Comparison of ENCODE assay signal across 21 mouse cellular contexts in genomic region chr14:22922571-22922970, GRCm38 (mm10).
DNase-seq lines count a peak whose midpoint lies in the region; ATAC-seq and TF ChIP-seq lines count a peak whose summit lies in the region.
"Had no signal": no experiment of that assay in that cellular context is flagged by ENCODE, and none has a peak within 500 bp of the region (broad histone marks: within the 10 kb centered on the region; RNA-seq: fewer than 3 reads in every experiment).

No protein-coding gene starts in this region.

- no peak for TF ChIP-seq POLR2A in embryonic fibroblast, embryonic 13.5 days (IDR thresholded peaks at IDR 0.05; ENCODE audit: low read depth, low read length)

- no peak overlapping the region for H3K4me2 ChIP-seq in forebrain, embryonic 14.5 days (ENCODE audit: low read length)
- H3K4me2 ChIP-seq in forebrain, postnatal 0 days (ENCODE audit: low read depth): no peak overlapping the region
- H3K4me2 ChIP-seq in lung, embryonic 16.5 days (ENCODE audit: low read depth, low read length): no peak overlapping the region
- no peak overlapping the region for H3K4me2 ChIP-seq in stomach, embryonic 15.5 days
- H3K4me2 ChIP-seq: hindbrain, embryonic 14.5 days; neural tube, embryonic 12.5 days had no signal

- no peaks in the 10 kb centered on the region for H3K9me3 ChIP-seq in forebrain, embryonic 14.5 days (replicated peaks; ENCODE audit: control insufficient read depth, low read length)
- H3K9me3 ChIP-seq in forebrain, postnatal 0 days (ENCODE audit: low read length): no peaks in the 10 kb centered on the region
- no peaks in the 10 kb centered on the region for H3K9me3 ChIP-seq in lung, embryonic 16.5 days (ENCODE audit: control insufficient read depth, low read length)
- no peaks in the 10 kb centered on the region for H3K9me3 ChIP-seq in stomach, embryonic 15.5 days
- H3K9me3 ChIP-seq: heart, embryonic 10.5 days; neural tube, embryonic 12.5 days had no signal

- no peak overlapping the region for H3K27ac ChIP-seq in forebrain, embryonic 14.5 days (ENCODE audit: low read depth, low read length)
- no peak overlapping the region for H3K27ac ChIP-seq in forebrain, postnatal 0 days (ENCODE audit: low read depth, low read length)
- no peak overlapping the region for H3K27ac ChIP-seq in lung, embryonic 16.5 days (ENCODE audit: low read length)
- H3K27ac ChIP-seq in embryonic fibroblast, embryonic 13.5 days (ENCODE audit: insufficient read depth, low read length): no peak overlapping the region
- H3K27ac ChIP-seq in stomach, embryonic 15.5 days: peak overlapping the region; percentile 23; the same call in 1 of the 2 replicates
- H3K27ac ChIP-seq: heart, embryonic 10.5 days; hindbrain, embryonic 14.5 days; left cerebral cortex, adult 2 months; neural tube, embryonic 12.5 days had no signal

- no peak overlapping the region for H3K4me3 ChIP-seq in forebrain, embryonic 14.5 days (ENCODE audit: low read depth, low read length)
- H3K4me3 ChIP-seq in forebrain, postnatal 0 days (ENCODE audit: low read depth, low read length): no peak overlapping the region
- no peak overlapping the region for H3K4me3 ChIP-seq in lung, embryonic 16.5 days (ENCODE audit: low read length)
- no peak overlapping the region for H3K4me3 ChIP-seq in embryonic fibroblast, embryonic 13.5 days (ENCODE audit: insufficient read depth, low read length)
- H3K4me3 ChIP-seq in stomach, embryonic 15.5 days (replicated peaks): no peak overlapping the region
- H3K4me3 ChIP-seq: erythroblast, embryonic 14.5 days; heart, embryonic 10.5 days; left cerebral cortex, adult 2 months; neural tube, embryonic 12.5 days had no signal

- DNase-seq in forebrain, embryonic 14.5 days (ENCODE audit: low spot score): peak; percentile 52
- DNase-seq in forebrain, postnatal 0 days: no peak
- DNase-seq in lung, postnatal 14 days: no peak
- DNase-seq in ovary, postnatal 14 days (ENCODE audit: low spot score): no peak
- DNase-seq in left cerebral cortex, adult 11 months (ENCODE audit: low spot score): no peak
- DNase-seq: adrenal gland, postnatal 25 days; cerebellum, adult 18-20 months; gastrocnemius, postnatal 25 days; kidney, adult 11 months; kidney, postnatal 14 days; lung, adult 2 months; right cerebral cortex, postnatal 25 days; thymus, adult 2 months had no signal

- H3K4me1 ChIP-seq in forebrain, embryonic 14.5 days (ENCODE audit: control insufficient read depth, insufficient read depth, low read length): no peaks in the 10 kb centered on the region
- H3K4me1 ChIP-seq in forebrain, postnatal 0 days (ENCODE audit: insufficient read depth): 0 out of 2 replicates have a peak, but pooled peaks cover 5% of the 10 kb centered on the region
- no peaks in the 10 kb centered on the region; the same call in 1 of the 2 replicates for H3K4me1 ChIP-seq in lung, embryonic 16.5 days (replicated peaks; ENCODE audit: control insufficient read depth, insufficient read depth, low read length)
- peaks cover 9% of the 10 kb centered on the region; the same call in 1 of the 2 replicates for H3K4me1 ChIP-seq in embryonic fibroblast, embryonic 13.5 days (ENCODE audit: control insufficient read depth, insufficient read depth, low read length)
- H3K4me1 ChIP-seq in stomach, embryonic 15.5 days: 0 out of 2 replicates have a peak, but pooled peaks cover 4% of the 10 kb centered on the region
- H3K4me1 ChIP-seq: heart, embryonic 10.5 days; neural tube, embryonic 12.5 days had no signal

- no peak overlapping the region for H3K9ac ChIP-seq in forebrain, embryonic 14.5 days (ENCODE audit: low read length)
- H3K9ac ChIP-seq in forebrain, postnatal 0 days: no peak overlapping the region
- H3K9ac ChIP-seq in lung, embryonic 16.5 days (ENCODE audit: low read length): no peak overlapping the region
- H3K9ac ChIP-seq in stomach, embryonic 15.5 days: no peak overlapping the region
- H3K9ac ChIP-seq: hindbrain, embryonic 14.5 days; neural tube, embryonic 12.5 days had no signal

- no peaks in the 10 kb centered on the region for H3K36me3 ChIP-seq in forebrain, embryonic 14.5 days (ENCODE audit: control insufficient read depth, insufficient read depth, low read length)
- no peaks in the 10 kb centered on the region for H3K36me3 ChIP-seq in forebrain, postnatal 0 days (ENCODE audit: insufficient read depth)
- no peaks in the 10 kb centered on the region for H3K36me3 ChIP-seq in lung, embryonic 16.5 days (ENCODE audit: control insufficient read depth, insufficient read depth, low read length)
- H3K36me3 ChIP-seq in stomach, embryonic 15.5 days: no peaks in the 10 kb centered on the region
- H3K36me3 ChIP-seq: heart, embryonic 10.5 days; neural tube, embryonic 12.5 days had no signal

- WGBS in forebrain, embryonic 14.5 days: 86% methylated on average over 4 of the region's 4 CpGs
- WGBS in forebrain, postnatal 0 days: 80% methylated on average over 4 of the region's 4 CpGs
- 62% methylated on average over 4 of the region's 4 CpGs for WGBS in lung, embryonic 16.5 days
- WGBS in stomach, embryonic 15.5 days: 75% methylated on average over 4 of the region's 4 CpGs

- peak; percentile 72; the same call in 1 of the 2 replicates for ATAC-seq in forebrain, embryonic 14.5 days
- no peak; the same call in 1 of the 2 replicates for ATAC-seq in forebrain, postnatal 0 days
- peak; percentile 80 for ATAC-seq in lung, embryonic 16.5 days (ENCODE audit: low read depth)
- ATAC-seq in stomach, embryonic 15.5 days (ENCODE audit: insufficient read depth, low FRiP score, low read depth): peak; percentile 41; the same call in 1 of the 2 replicates

- TF ChIP-seq CTCF in forebrain, postnatal 0 days (IDR thresholded peaks at IDR 0.05; ENCODE audit: low read depth): no peak
- TF ChIP-seq CTCF in embryonic fibroblast, embryonic 13.5 days (IDR thresholded peaks at IDR 0.05; ENCODE audit: borderline replicate concordance, insufficient read depth, low read length): peak; percentile 3; the same call in 1 of the 2 replicates

- H3K27me3 ChIP-seq in forebrain, embryonic 14.5 days (replicated peaks; ENCODE audit: control insufficient read depth, insufficient read depth, low read length): no peaks in the 10 kb centered on the region
- no peaks in the 10 kb centered on the region for H3K27me3 ChIP-seq in forebrain, postnatal 0 days (ENCODE audit: insufficient read depth, low read length)
- no peaks in the 10 kb centered on the region for H3K27me3 ChIP-seq in lung, embryonic 16.5 days (ENCODE audit: control insufficient read depth, insufficient read depth, low read depth, low read length)
- no peaks in the 10 kb centered on the region for H3K27me3 ChIP-seq in stomach, embryonic 15.5 days (replicated peaks)
- H3K27me3 ChIP-seq: neural tube, embryonic 12.5 days had no signal
